Mouse (Mus musculus) left cerebral cortex, postnatal 10 days (tissue): Measurements from ENCODE around the gene Plch2. TPM values are rescaled to one million over a fixed set of nuclear protein-coding genes. Genes with fewer than 3 reads are reported as not detected.
A peak's percentile ranks its signal among the peaks of the same experiment; 100 is the strongest.
"Not testable (repeated sequence)": the region's sequence is repeated elsewhere in the genome, so short reads cannot be mapped to it uniquely, and the experiment has no call there.

Experiments
- DNase-seq, 2 experiments: peaks; one replicate each; pipeline ENCODE4 v3.0.0; 2021 to 2022; ENCODE audit warnings: low spot score in 2 of 2, mixed read lengths in 1 of 2; ENCODE audit errors: extremely low spot score in 1 of 2
- intact Hi-C: fragments of 180-260 bp; cut with DNase I; formaldehyde crosslinking; loops from one replicate; pipeline ENCODE4 v1.15.1; 2025
- total RNA-seq, 2 experiments: library from RNA; stranded (reverse); gene quantifications; 2 replicates each; pipeline ENCODE4 v1.2.3; 2021

Gene Plch2
- total RNA-seq = 10 to 100 TPM; 33.3 to 41.2 TPM

DNA sequence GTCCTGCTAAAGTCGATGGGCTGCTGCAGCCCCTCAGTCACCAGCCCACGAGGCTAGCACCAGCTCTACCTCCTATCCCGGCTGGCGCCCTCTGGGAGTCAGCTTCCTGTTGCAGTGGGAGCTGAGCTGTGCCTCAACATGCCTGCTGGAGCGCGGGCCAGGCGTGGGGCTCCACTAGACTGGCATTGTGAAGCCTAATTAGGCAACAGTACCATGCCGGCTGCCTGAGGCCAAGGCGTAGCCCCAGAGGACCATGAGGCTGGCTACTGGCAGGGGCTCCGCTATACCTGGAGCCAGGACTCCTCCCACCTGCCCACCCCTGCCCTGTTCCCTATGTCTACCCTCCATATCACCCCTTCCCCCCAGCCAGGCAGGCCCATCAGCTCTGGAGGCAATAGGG is at the start of gene Plch2:
Gene Plch2 (minus strand): TSS at position 61 of the 400 bp plus-strand sequence.
- no peak for DNase-seq
- intact Hi-C loops = loop anchor here (2.0 kb wide), 1 partner anchor 72 kb away; no protein-coding TSS in a partner anchor

GRCm38 (mm10) chr4:155098572-155098971 is 42.0 kb upstream of the Plch2 start:
- intact Hi-C loops = no loop called here
- no peak for DNase-seq

- DNase-seq = no peak
- intact Hi-C loops = no loop called here
Observed at GRCm38 (mm10) chr4:155097452-155097851, 40.9 kb upstream of the Plch2 start.

DNA sequence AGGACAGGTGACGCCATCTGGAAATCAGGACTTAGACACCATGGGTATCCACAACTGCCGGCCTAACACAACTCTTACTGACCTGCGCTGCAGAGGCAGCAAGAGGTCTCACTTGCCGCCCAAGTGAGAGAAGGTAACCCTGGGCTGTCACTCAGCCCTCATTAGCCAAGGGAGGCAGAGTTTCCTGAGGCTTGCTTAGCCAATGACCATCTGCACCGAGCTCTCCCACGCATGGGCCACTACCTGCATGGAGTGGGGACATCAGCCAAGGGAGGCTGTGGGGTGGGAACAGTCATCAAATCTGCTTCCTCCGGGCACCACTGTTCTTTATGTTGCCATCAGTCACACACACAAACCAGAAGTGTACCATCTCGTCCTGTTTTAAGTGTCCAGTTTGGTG is 39.4 kb upstream of the Plch2 start:
- intact Hi-C loops = loop anchor here (1.0 kb wide), 1 partner anchor 153 kb away; the partner anchor contains the start of gene Faap20
- no peak for DNase-seq

GRCm38 (mm10) chr4:155095238-155095900 is 38.8 kb upstream of the Plch2 start:
- intact Hi-C loops = loop anchor here (1.0 kb wide), 1 partner anchor 154 kb away; the partner anchor contains the start of gene Faap20
- DNase-seq = peak; percentile 89 to 91

DNA sequence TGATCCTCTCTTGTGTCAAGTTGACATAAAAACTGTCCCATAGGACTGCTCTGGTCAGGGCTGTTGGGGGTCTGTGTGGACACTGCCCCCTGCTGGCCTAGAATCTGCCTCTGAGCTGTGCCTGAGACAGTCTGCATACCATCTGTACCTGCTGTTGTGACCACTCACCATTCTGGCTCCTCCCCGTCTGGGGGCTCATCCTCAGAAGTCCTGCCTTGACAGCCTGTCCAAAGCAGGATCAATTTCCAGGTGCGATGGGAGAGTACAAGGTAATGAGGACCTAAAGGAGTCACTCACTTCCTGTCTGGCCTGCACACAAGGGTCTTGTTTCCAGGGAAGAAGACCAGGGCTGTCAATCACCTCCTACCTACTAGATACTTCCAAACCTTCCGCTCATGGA is 38.0 kb upstream of the Plch2 start:
- DNase-seq = no peak
- intact Hi-C loops = no loop called here

- intact Hi-C loops = no loop called here
- DNase-seq = no peak
Observed at GRCm38 (mm10) chr4:155093431-155094149, 37.0 kb upstream of the Plch2 start.

GRCm38 (mm10) chr4:155092718-155093430 is 36.3 kb upstream of the Plch2 start:
- intact Hi-C loops = no loop called here
- DNase-seq = no peak

DNA sequence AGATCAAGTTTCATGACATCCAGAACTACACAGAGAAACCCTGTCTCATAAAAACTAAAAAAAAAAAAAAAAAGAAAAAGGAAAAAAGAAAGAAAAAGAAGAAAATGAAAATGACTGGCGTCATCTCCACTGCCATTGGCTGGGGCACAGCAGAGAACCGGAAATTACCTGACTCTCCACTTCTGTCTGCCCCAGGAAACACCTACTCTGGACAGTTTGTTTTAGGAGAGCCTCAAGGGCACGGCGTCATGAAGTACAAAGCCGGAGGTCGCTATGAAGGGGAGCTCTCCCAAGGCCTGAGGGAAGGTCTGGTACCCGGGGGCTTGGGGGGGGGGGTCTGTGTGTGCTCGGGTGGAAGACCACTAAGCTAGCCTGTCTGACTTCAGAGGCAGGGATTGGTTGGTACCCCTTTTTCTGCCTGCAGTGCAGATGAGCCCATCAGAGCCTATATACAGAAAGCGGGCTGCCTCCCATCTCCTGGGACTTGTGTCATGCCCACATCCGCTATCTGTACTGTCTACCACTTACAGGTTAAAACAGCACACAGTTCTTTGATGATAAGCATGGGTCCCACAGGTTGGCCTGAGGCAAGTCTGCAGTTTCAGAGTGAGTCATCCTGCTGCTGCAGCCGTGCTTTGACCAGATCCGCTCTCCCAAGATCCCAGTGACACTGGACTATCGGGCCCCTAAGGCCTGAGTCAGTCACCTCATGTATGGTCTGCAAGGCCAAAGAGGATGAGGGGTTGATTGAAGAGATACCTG is 34.3 kb upstream of the Plch2 start:
- intact Hi-C loops = no loop called here

DNA sequence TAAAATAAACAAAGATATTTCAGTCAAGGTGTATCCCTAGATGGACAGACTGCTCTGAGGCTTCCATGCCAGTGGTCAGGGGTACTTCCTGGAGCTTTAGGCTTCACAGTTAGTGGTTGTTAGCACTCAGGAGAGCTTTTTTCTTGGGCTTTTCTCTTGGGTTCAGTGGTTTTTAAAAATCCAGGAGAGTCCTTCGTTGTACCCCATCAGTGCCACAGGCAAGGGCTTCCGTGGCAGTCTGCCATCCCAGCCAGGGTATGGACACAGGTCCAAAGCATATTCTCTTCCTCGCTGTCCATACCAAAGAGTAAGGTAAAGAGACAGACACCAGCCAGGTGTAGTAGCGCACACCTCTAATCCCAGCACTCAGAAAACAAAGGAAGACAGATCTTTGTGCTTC is 33.6 kb upstream of the Plch2 start:
- intact Hi-C loops = no loop called here
- DNase-seq = no peak

More for the DNA sequence above, 34.3 kb upstream of the Plch2 start:
- DNase-seq = no peak

DNA sequence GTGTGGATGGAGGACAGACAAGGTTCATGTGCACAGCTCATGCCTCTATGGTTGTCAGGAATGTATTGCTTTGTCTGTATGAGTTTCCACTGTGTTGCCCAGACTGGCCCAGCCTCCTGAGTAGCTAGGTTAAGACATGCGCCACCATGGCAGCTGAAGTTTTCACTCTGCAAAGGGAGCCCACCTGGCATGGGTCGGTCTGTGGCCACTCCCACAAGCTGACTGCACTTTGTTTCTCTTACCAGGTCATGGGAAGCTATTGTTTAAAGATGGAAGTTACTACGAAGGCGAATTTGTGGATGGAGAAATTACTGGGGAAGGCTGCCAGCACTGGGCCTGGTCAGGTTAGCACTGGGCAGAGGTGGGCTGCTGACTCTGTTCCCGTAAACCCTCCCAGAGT is 32.7 kb upstream of the Plch2 start:
- DNase-seq = no peak
- intact Hi-C loops = no loop called here

DNA sequence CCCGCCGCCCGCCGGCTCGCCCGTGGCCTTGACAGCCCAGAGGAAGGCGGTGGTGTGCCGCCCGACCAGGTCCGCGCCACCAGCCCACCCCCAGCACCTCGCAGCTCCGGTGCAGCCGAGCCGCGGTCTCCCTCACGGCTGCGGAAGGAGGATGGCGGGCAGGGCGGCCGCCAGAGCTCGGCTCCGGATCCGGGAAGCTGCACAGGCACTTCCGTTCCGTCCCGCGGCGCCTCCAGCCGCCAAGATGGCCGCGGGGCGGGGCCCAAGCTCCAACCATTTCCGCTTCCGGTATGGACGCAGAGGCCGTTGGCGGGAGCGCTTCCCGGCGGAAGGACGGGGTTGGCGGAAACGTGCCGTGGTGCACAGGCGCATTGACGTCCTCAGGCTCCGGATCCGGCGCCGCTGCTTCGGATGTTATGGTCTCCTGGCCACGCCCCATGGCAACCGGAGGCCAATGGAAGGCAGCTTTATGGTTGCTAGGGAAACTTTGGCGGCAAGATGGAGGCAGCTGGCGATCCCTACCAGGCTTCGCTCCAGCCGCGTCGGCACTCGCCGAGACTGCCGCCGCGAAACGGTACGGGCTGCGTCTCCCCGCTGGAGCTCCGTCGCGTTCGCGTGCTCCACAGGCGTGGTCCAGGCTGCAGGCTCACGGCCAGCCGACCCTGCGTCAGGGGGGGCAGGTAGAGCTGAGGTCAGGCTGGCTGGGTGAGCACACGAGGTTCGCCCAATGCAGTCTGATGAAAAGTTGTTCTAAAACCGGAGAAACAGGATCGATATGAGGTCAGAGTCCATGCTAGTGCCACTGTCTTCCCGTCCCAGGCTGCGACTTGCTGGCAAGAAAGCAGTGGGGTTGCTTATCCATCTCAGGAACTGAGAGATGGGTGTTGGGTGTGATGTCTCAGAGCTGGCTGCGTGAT is 29.8 kb upstream of the Plch2 start, which contains the start of the genes Rer1 and Morn1:
Gene Rer1 (minus strand): TSS at position 275 of the 917 bp plus-strand sequence.
Gene Morn1 (plus strand): TSS at position 470 of the 917 bp plus-strand sequence.
- intact Hi-C loops = no loop called here
- peak; percentile 100 for DNase-seq

DNA sequence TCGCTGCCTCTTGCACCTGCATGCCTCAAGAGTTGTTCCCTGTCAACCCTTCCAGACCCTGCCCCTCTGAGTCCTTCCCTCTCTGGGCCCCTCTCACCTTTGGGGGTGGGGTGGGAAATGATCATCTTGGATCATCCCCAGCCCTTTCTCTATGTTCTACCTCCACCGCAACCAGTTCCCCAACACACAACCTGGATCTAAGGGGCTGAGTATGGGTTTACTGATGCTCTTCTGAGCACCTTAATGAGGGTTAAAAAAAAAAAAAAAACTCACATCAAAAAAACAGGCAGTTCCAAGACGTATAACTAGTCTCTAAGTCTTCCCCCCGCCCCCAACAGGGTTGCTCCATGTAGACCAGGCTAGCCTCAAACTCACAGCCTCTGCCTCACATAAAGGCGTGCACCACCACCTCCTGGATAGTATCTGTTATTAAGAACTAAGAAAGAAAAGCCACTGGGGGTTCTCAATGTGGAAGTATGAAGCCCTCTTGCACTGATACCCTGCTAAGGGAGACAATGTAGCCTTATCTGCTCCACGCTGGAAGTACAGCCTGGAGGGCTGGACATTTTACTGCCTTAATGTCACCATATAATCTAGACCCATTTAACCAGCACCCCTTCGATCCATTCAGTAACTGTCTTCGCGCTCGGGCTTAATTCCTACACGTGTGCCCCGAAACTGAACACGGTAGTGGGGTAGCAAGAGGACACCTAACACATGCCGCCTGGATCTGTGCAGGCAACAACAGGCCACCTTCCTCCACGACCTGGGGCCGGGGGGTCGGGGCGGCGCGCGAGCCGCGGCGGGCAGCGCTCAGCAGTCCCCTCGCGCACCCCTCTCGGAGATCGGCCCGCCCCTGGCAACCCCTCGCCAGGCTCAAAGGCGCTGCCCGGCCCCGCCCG is 28.9 kb upstream of the Plch2 start:
- no peak for DNase-seq
- intact Hi-C loops = no loop called here

- intact Hi-C loops = no loop called here
Observed at GRCm38 (mm10) chr4:155084351-155084750, 27.8 kb upstream of the Plch2 start.

DNA sequence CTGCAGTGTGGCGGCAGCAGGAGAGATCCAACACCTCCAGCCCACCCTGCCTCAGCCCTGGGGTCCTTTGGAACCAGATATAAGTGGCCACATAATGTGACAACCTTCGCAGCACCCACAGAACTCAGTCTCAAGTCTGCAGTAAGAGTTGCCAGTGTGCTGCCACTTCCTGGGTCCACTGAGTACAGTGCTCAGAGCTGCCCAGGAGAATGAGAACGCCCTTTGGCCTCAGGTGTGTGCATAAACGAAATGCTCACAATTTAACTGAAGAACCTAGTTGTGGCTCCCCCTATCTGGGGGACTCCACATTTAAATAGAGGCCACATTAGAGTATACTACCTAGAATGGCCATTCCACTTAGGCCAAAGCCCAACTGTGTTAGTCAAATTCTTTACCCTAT is 27.0 kb upstream of the Plch2 start:
- no peak for DNase-seq
- intact Hi-C loops = no loop called here

More at GRCm38 (mm10) chr4:155084351-155084750, 27.8 kb upstream of the Plch2 start:
- no peak for DNase-seq

- no peak for DNase-seq
- intact Hi-C loops = no loop called here
Observed at GRCm38 (mm10) chr4:155079666-155080065, 23.1 kb upstream of the Plch2 start.

- DNase-seq, intact Hi-C loops: not testable (repeated sequence)
Observed at GRCm38 (mm10) chr4:155078808-155079207, 22.2 kb upstream of the Plch2 start.
